Mouse (Mus musculus): ENCODE data around the gene Il13. TPM values are rescaled to one million over a fixed set of nuclear protein-coding genes. Genes with fewer than 3 reads are reported as not detected.

Il13 gene
- total RNA-seq (2021), result not detected
- long read RNA-seq, experiment 1, result 0 reads
- long read RNA-seq, experiment 2, result 0 reads

- no peak for DNase-seq (ENCODE audit: low spot score in 2 of 2)
- no peak for TF ChIP-seq CTCF (conservative IDR thresholded peaks at IDR 0.05)
- H3K4me3 ChIP-seq, result no peak within 1 kb of the TSS
- no peak within 1 kb of the TSS for H3K27ac ChIP-seq
Measured at GRCm38 (mm10) chr11:53634556-53634955, at the start of gene Il13. Gene Il13, minus strand, starts transcription at chr11:53634702.

GRCm38 (mm10) chr11:53682994-53683530 lies 48.6 kb upstream of the Il13 start:
- Histone ChIP-seq H3K27ac (no peak overlapping the region), H3K4me3 (no peak overlapping the region)
- no peak for TF ChIP-seq CTCF (conservative IDR thresholded peaks at IDR 0.05)
- no peak for DNase-seq (ENCODE audit: low spot score in 2 of 2)

- H3K27ac ChIP-seq, result no peak overlapping the region
- DNase-seq (ENCODE audit: low spot score in 2 of 2), result no peak
- no peak overlapping the region for H3K4me3 ChIP-seq
- TF ChIP-seq CTCF (conservative IDR thresholded peaks at IDR 0.05), result no peak
Measured at GRCm38 (mm10) chr11:53682170-53682569, 47.7 kb upstream of the Il13 start.

- no peak for DNase-seq (ENCODE audit: low spot score in 2 of 2)
- TF ChIP-seq CTCF (conservative IDR thresholded peaks at IDR 0.05), result peak; percentile 36
- Histone ChIP-seq H3K4me3 (no peak overlapping the region), H3K27ac (no peak overlapping the region)
Measured at GRCm38 (mm10) chr11:53681686-53682085, 47.2 kb upstream of the Il13 start.

GRCm38 (mm10) chr11:53680141-53680540 lies 45.6 kb upstream of the Il13 start:
- no peak for TF ChIP-seq CTCF (conservative IDR thresholded peaks at IDR 0.05)
- Histone ChIP-seq H3K27ac (no peak overlapping the region), H3K4me3 (no peak overlapping the region)
- DNase-seq (ENCODE audit: low spot score in 2 of 2), result no peak

- Histone ChIP-seq H3K27ac (no peak overlapping the region), H3K4me3 (no peak overlapping the region)
- no peak for DNase-seq (ENCODE audit: low spot score in 2 of 2)
- peak; percentile 20 for TF ChIP-seq CTCF (conservative IDR thresholded peaks at IDR 0.05)
Measured at GRCm38 (mm10) chr11:53671414-53671813, 36.9 kb upstream of the Il13 start.

GRCm38 (mm10) chr11:53664091-53664490 lies 29.6 kb upstream of the Il13 start:
- Histone ChIP-seq H3K27ac (peak overlapping the region; percentile 70), H3K4me3 (no peak overlapping the region)
- no peak for DNase-seq (ENCODE audit: low spot score in 2 of 2)
- TF ChIP-seq CTCF (conservative IDR thresholded peaks at IDR 0.05), result no peak

GRCm38 (mm10) chr11:53662794-53663674 lies 28.5 kb upstream of the Il13 start:
- no peak overlapping the region for H3K4me3 ChIP-seq
- peak overlapping the region; percentile 70 for H3K27ac ChIP-seq
- TF ChIP-seq CTCF (conservative IDR thresholded peaks at IDR 0.05), result no peak
- no peak for DNase-seq (ENCODE audit: low spot score in 2 of 2)

GRCm38 (mm10) chr11:53657828-53658227 lies 23.3 kb upstream of the Il13 start:
- no peak overlapping the region for H3K27ac ChIP-seq
- H3K4me3 ChIP-seq, result no peak overlapping the region
- no peak for DNase-seq (ENCODE audit: low spot score in 2 of 2)
- TF ChIP-seq CTCF (conservative IDR thresholded peaks at IDR 0.05), result no peak

GRCm38 (mm10) chr11:53657381-53657780 lies 22.9 kb upstream of the Il13 start:
- H3K4me3 ChIP-seq, result no peak overlapping the region
- TF ChIP-seq CTCF (conservative IDR thresholded peaks at IDR 0.05), result no peak
- no peak for DNase-seq (ENCODE audit: low spot score in 2 of 2)
- no peak overlapping the region for H3K27ac ChIP-seq

- H3K4me3 ChIP-seq, result no peak overlapping the region
- no peak for TF ChIP-seq CTCF (conservative IDR thresholded peaks at IDR 0.05)
- no peak overlapping the region for H3K27ac ChIP-seq
- no peak for DNase-seq (ENCODE audit: low spot score in 2 of 2)
Measured at GRCm38 (mm10) chr11:53656558-53657202, 22.2 kb upstream of the Il13 start.

GRCm38 (mm10) chr11:53655043-53655442 lies 20.5 kb upstream of the Il13 start:
- Histone ChIP-seq H3K27ac (no peak overlapping the region), H3K4me3 (no peak overlapping the region)
- no peak for TF ChIP-seq CTCF (conservative IDR thresholded peaks at IDR 0.05)
- DNase-seq (ENCODE audit: low spot score in 2 of 2), result no peak

- no peak for TF ChIP-seq CTCF (conservative IDR thresholded peaks at IDR 0.05)
- DNase-seq (ENCODE audit: low spot score in 2 of 2), result no peak
- no peak overlapping the region for H3K4me3 ChIP-seq
- H3K27ac ChIP-seq, result no peak overlapping the region
Measured at GRCm38 (mm10) chr11:53652427-53652826, 17.9 kb upstream of the Il13 start.
